Mouse (Mus musculus) myocyte (in vitro differentiated cells): ENCODE data around the gene Lcmt1.

Source experiments
- E2F4 ChIP-seq: IDR thresholded peaks from one replicate; pipeline ENCODE4 v1.6.1; 2011; ENCODE audit warnings: mild to moderate bottlenecking, control low read depth, moderate library complexity; ENCODE audit not compliant: insufficient read depth
- MAX ChIP-seq: IDR thresholded peaks from one replicate; pipeline ENCODE4 v1.6.1; 2011; ENCODE audit warnings: low read depth, mild to moderate bottlenecking, control low read depth
- POLR2A ChIP-seq: IDR thresholded peaks from one replicate; pipeline ENCODE4 v1.6.1; 2011; ENCODE audit warnings: low read depth, mild to moderate bottlenecking, control low read depth, moderate library complexity; ENCODE audit not compliant: insufficient read length
- REST ChIP-seq: IDR thresholded peaks from one replicate; pipeline ENCODE4 v1.6.1; 2011; ENCODE audit warnings: mild to moderate bottlenecking, control low read depth, moderate library complexity; ENCODE audit not compliant: insufficient read depth, insufficient read length
- SRF ChIP-seq: IDR thresholded peaks from one replicate; pipeline ENCODE4 v1.6.1; 2011; ENCODE audit warnings: low read depth; ENCODE audit not compliant: control insufficient read depth, insufficient read length
- TCF12 ChIP-seq: IDR thresholded peaks from one replicate; pipeline ENCODE4 v1.6.1; 2011; ENCODE audit warnings: mild to moderate bottlenecking, control low read depth; ENCODE audit not compliant: poor library complexity, insufficient read depth, severe bottlenecking
- TCF3 ChIP-seq: IDR thresholded peaks from one replicate; pipeline ENCODE4 v1.6.1; 2011; ENCODE audit warnings: low read depth, control low read depth; ENCODE audit not compliant: insufficient read length
- USF1 ChIP-seq: IDR thresholded peaks from one replicate; pipeline ENCODE4 v1.6.1; 2011; ENCODE audit warnings: low read depth, mild to moderate bottlenecking, control low read depth, moderate library complexity

- TF ChIP-seq POLR2A (no peak), TCF12 (no peak), E2F4 (no peak), REST (no peak), USF1 (no peak), MAX (no peak), TCF3 (no peak), SRF (no peak)
Observed at GRCm38 (mm10) chr7:123366806-123367205, 2.8 kb upstream of the Lcmt1 start.
